Mouse (Mus musculus): ENCODE measurements around the gene Fut2.

Fut2 gene

DNA sequence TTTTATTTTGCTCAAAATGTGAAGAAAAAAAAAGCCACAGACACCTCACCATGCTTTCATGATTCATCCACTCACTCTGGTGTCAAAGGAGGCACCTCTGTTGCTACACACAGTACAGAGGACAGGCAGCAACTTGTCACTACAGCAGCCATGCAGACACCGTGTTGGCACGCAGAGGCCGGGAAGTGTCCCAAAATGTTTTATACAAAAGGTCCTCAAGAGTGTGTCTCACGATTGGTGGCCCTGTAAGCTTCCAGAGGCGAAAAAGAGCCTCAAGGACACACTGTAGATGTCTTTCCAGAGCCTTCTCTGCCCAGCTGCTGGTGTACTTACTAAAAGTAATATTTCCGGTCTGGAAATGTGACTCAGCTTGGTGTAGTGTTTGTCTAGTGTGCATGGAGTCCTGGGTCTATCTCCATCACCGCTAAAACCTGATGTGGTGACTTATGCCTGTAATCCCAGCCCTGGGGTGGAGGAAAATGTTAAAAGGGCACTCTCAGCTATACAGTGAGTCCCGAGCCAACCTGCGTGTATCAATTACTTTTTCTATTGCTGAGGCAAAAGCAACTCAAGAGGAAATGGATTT is 60.4 kb downstream of the Fut2 start:
- DNase-seq (ENCODE audit: low read depth, low spot score), result no peak

DNA sequence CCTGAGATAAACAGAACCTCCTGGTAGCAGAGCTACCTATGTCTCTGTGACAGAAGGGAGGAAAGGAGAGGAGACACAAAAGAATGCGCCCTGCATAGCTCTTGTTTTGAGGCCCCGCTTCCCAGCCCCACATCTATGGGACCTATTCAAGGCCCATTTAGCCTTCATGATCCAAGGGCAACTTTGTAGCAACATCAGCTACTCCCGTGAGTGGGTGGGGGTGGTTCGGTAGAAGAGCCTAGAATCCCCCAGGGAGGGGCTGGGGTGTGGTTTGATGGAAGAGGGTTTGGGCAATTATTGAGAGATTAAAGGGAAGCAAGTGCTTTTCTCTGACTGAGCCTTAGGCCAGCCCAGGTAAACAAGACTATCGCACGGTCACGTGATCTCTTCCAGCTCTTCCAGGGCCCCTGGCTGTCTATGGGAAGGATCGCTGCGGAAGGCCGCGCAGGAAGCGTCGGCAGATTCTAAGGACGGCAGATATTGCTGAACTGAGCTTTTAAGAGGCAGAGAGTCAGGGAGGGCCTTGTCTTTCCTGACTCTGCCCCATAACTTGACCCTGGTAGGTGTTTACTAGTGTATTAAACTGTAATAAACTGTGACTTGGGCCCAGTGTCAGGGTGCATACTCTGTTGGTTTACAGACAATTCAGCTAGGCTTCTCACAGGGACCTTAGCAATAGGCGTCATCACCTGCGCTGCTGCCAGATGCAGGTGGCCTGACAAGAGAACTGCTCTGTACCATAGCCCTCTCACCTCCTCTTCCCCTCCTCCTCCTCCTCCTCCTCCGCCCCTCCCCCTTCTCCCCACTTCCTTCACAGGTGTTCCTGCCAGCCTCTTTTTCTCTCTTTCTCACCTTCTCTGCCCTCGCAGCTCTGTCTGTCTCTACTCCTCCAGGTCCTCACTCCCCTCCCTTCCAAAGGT is 67.0 kb downstream of the Fut2 start:
- peak; percentile 66 for DNase-seq (ENCODE audit: low read depth, low spot score)

Data from ZHBTc4 (cell line).